Mouse (Mus musculus): ENCODE measurements around the gene Msi2. TPM values are rescaled to one million over a fixed set of nuclear protein-coding genes. Genes with fewer than 3 reads are reported as not detected.

The Msi2 gene
- polyA plus RNA-seq, 1 experiment: 6.7 TPM

- WGBS: 87% methylated on average over 7 of the region's 7 CpGs
- no peak for DNase-seq (ENCODE audit: low read depth, low spot score)
These were observed 210.2 kb downstream of the Msi2 start for GRCm38 (mm10) chr11:88508133-88508532.

- WGBS: 87% methylated on average over 5 of the region's 5 CpGs
- no peak for DNase-seq (ENCODE audit: low read depth, low spot score)
These were observed 211.5 kb downstream of the Msi2 start for GRCm38 (mm10) chr11:88506544-88507419.

DNA sequence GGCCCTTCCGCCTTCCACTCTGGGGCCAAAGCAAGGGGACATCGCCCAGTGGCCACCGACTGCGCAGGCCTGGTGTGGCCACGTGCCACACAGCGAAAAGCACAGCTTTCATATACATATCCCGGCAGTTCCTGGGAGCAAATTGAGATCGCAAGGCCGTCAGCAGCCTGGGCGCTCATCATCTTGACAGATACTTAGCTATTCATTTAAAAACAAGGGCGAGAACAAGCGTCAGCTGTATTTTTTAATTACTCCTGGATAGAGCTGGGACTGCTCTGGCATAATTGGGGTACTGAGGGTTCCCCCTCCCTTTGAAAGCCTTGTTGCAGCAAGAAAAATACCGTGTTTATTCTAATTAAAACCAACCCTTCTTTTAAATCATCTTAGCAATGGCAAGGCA, 212.2 kb downstream of the Msi2 start:
- 96% methylated on average over 13 of the region's 13 CpGs for WGBS
- DNase-seq (ENCODE audit: low read depth, low spot score): no peak

- DNase-seq (ENCODE audit: low read depth, low spot score): no peak
- 42% methylated on average over 6 of the region's 6 CpGs for WGBS
These were observed 215.7 kb downstream of the Msi2 start for GRCm38 (mm10) chr11:88502566-88502965.

DNA sequence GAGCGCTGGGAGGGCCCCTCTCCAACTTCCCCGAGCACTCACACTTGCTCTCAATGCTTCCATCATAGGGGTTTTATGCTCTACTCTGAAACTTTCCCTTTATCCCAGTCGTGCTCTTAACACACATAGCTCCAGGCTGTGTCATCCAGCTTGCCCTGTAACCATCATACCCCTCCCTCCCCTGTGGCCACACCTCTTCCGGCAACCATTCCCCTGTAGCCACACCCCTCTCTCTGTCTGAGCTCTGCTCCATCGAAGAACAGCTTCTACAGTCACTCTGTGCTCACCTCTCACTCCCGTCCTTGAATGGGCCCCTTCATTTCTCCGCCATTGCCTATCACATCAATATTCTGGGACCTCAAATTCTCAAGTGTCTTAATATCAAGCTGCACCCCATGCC, 219.8 kb downstream of the Msi2 start:
- 44% methylated on average over 7 of the region's 7 CpGs for WGBS
- DNase-seq (ENCODE audit: low read depth, low spot score): no peak

GRCm38 (mm10) chr11:88496460-88496859, 221.9 kb downstream of the Msi2 start:
- no peak for DNase-seq (ENCODE audit: low read depth, low spot score)

GRCm38 (mm10) chr11:88495759-88496158, 222.6 kb downstream of the Msi2 start:
- no peak for DNase-seq (ENCODE audit: low read depth, low spot score)
- 79% methylated on average over 5 of the region's 5 CpGs for WGBS

More at GRCm38 (mm10) chr11:88496460-88496859, 221.9 kb downstream of the Msi2 start:
- 66% methylated on average over 5 of the region's 5 CpGs for WGBS

- WGBS: 73% methylated on average over 3 of the region's 3 CpGs
- no peak for DNase-seq (ENCODE audit: low read depth, low spot score)
These were observed 223.3 kb downstream of the Msi2 start for GRCm38 (mm10) chr11:88495018-88495417.

- DNase-seq (ENCODE audit: low read depth, low spot score): no peak
- WGBS: 91% methylated on average over 18 of the region's 18 CpGs
These were observed 224.3 kb downstream of the Msi2 start for GRCm38 (mm10) chr11:88493795-88494559.

DNA sequence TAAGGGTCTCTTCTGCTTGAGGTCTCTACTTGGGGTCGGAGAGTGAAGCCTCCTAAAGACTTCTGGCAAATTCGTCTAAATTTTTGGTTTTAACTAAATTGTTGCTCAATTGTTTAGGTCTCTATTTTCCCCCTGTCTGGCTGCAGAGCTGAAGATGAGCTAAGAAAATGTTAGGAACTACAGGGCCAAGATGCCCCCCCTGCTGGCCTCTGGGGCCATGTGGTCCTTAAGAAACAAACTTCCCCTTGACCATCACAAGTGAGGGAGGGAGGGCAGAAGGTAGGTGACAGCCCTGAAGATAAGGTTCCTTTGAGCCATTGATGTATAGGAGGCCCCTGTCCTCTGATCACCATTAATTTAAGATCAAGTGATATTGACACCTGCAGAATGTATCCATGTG, 225.7 kb downstream of the Msi2 start:
- WGBS: 84% methylated on average over 2 of the region's 2 CpGs
- no peak for DNase-seq (ENCODE audit: low read depth, low spot score)

- no peak for DNase-seq (ENCODE audit: low read depth, low spot score)
These were observed 228.3 kb downstream of the Msi2 start for GRCm38 (mm10) chr11:88489985-88490384.

GRCm38 (mm10) chr11:88488941-88489724, 229.2 kb downstream of the Msi2 start:
- no peak for DNase-seq (ENCODE audit: low read depth, low spot score)
- WGBS: 84% methylated on average over 17 of the region's 17 CpGs

More at GRCm38 (mm10) chr11:88489985-88490384, 228.3 kb downstream of the Msi2 start:
- 68% methylated on average over 4 of the region's 4 CpGs for WGBS

- DNase-seq (ENCODE audit: low read depth, low spot score): no peak
- 88% methylated on average over 13 of the region's 13 CpGs for WGBS
These were observed 230.0 kb downstream of the Msi2 start for GRCm38 (mm10) chr11:88488175-88488940.

DNA sequence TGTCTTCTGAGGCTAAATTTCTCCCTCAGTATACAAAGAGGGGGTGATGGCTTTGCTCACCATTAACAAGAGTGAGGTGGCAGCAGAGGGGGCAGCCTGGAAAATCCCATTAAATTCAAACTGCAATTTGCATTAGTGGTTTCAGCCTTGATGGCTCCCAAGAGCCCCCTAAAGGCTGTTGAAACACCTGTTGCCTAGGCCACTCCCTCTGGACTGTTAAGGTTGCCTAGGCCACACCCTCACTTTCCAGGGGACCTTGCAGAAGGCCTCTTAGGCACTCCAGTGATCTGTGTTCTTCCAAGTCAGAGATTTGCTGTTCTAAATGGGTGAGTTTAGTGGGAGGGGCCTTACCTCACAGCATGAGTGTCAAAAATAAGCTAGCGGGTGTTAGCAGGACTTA, 232.3 kb downstream of the Msi2 start:
- no peak for DNase-seq (ENCODE audit: low read depth, low spot score)
- WGBS: 44% methylated on average over 1 of the region's 1 CpGs

- DNase-seq (ENCODE audit: low read depth, low spot score): no peak
- WGBS: 52% methylated on average over 4 of the region's 4 CpGs
These were observed 233.2 kb downstream of the Msi2 start for GRCm38 (mm10) chr11:88485088-88485487.

GRCm38 (mm10) chr11:88484047-88484446, 234.3 kb downstream of the Msi2 start:
- 42% methylated on average over 3 of the region's 3 CpGs for WGBS
- DNase-seq (ENCODE audit: low read depth, low spot score): no peak

- no peak for DNase-seq (ENCODE audit: low read depth, low spot score)
- 92% methylated on average over 11 of the region's 11 CpGs for WGBS
These were observed 235.7 kb downstream of the Msi2 start for GRCm38 (mm10) chr11:88482636-88483035.

DNA sequence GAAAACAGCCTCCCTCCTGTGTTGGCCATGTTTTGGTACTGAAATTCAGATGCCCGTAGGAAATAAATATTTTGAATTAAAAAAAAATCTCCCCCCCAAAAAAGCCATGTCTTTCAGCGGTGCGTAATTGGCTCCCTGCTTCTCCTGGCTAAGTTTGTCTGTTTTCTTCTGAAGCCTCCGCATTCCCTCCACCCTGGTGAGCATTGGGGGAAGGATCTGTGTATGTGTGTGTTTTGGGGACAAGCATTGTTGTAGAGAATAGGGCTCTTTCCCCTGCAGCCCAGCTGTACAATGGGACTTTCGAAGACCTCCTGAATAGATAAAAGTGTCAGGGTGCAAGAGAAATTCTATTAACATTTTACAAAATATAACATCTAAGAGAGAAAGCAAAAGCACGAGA, 236.1 kb downstream of the Msi2 start:
- no peak for DNase-seq (ENCODE audit: low read depth, low spot score)
- 87% methylated on average over 6 of the region's 6 CpGs for WGBS

DNA sequence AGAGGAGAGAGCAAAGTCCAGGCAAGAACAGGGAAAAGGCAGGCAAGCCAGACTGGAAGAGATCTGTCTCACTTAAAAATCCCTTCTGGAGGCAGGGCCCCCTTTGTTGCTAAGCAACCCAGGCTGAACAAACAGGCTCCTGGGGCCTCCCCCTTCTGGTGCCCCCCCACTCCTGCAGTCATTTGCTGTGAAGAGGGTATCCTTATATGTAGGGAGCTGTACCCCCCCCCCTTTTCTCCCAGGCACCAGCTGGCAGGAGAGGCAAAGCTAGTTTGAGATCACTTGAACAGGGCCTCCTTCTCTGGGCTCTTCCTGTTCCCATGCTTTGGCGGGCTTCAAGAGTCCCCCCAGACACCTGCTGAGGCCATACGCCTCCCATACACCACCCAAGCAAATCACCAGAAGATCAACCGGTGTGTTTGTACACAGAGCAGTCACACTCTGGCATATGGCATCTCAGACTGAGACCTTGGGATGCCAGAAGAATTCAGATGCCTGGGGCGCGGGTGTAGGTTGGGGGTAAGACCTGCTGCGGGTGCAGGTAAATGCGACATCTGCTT, 236.6 kb downstream of the Msi2 start:
- no peak for DNase-seq (ENCODE audit: low read depth, low spot score)
- WGBS: 65% methylated on average over 7 of the region's 7 CpGs
